Mouse (Mus musculus) cortical plate, adult 2 months (tissue): Measurements from ENCODE around the gene Ano10. TPM values are rescaled to one million over a fixed set of nuclear protein-coding genes. Genes with fewer than 3 reads are reported as not detected.

ENCODE experiments used
- H3K27ac ChIP-seq: fragments of 200-500 bp; 2 replicates; pipeline ENCODE4 v1.5.1; 2012; ENCODE audit warnings: low read length, control low read depth, inconsistent platforms; ENCODE audit not compliant: insufficient read depth
- H3K4me1 ChIP-seq: fragments of 200-500 bp; 2 replicates; pipeline ENCODE4 v1.6.1; 2011; ENCODE audit warnings: low read length; ENCODE audit not compliant: control insufficient read depth, insufficient read depth
- H3K4me3 ChIP-seq: fragments of 200-500 bp; 2 replicates; pipeline ENCODE4 v1.5.1; 2011; ENCODE audit warnings: mild to moderate bottlenecking, low read length, control low read depth; ENCODE audit not compliant: insufficient read depth
- CTCF ChIP-seq: fragments of 200-500 bp; IDR thresholded peaks from 2 replicates; pipeline ENCODE4 v1.5.1; 2011; ENCODE audit warnings: mild to moderate bottlenecking, control low read depth, low read length; ENCODE audit not compliant: insufficient read depth; ENCODE audit errors: extremely low read depth
- POLR2A ChIP-seq: fragments of 200-500 bp; IDR thresholded peaks from 2 replicates; pipeline ENCODE4 v1.6.1; 2011; ENCODE audit warnings: mild to moderate bottlenecking, low read length, control low read depth; ENCODE audit not compliant: insufficient read depth; ENCODE audit errors: extremely low read depth
- polyA plus RNA-seq: library from polyadenylated mRNA; depleted of rRNA; stranded (reverse); fragments of >200 nt; gene quantifications from 2 replicates; pipeline ENCODE4 v1.2.3, GENCODE M21; 2012

Ano10 gene
- polyA plus RNA-seq, 1 experiment, result 33.2 TPM

DNA sequence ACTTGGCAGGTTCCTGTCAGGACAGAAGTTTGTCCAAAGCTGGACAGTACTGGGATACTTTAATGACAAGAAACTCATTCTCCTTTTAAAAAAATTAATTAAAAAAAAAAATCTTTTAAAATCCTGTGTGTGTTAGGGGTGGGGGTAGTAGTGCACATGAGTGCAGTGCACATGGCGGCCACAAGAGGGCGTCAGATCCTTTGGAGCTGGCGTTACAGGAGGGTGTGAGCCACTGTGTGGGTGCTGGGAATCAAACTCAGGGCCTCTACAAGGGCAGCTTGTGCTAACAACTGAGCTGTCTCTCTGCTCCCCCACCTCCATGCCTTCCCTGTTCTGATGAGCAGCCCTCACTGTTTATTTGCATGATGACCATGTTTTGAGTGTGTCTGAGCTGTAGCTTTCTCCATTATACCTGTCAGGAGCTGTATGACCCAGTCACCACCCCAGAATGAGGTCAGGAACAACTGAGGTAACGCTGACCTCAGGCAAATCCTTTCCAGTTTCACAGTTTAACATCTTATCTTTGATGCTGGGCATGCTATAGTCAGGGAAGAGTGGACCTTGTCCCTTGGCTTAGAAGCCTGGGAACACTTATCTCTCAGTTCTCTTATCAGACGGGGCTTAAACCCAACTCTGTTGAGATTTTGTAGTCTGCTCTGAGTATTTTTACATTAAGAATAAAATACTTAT is 137.7 kb downstream of the Ano10 start:
- TF ChIP-seq POLR2A, result no peak
- TF ChIP-seq CTCF, result 0 out of 2 replicates have a peak, but pooled peaks have one; percentile 8
- Histone ChIP-seq H3K4me1 (peaks cover 8% of the 10 kb centered on the region), H3K27ac (no peak overlapping the region), H3K4me3 (no peak overlapping the region)

DNA sequence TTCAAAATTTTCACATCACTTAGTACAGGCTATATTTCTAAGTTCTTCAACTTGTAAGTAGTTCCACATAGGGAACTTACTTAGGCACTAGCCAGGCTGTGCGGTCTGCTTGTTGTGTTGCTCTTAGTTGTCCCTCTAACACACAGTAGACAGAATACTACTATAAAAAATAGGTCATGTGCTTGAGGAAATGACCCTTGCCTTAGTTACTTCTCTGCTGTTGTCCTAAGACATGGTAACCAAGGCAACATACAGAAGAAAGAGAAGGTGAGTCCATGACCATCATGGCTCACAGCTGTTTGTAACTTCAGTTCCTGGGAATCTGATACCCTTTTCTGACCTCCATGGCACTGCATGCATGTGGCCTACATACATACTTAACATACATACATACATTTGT is 139.0 kb downstream of the Ano10 start:
- no peak overlapping the region for H3K27ac ChIP-seq
- TF ChIP-seq POLR2A, result no peak
- no peak for TF ChIP-seq CTCF
- no peak overlapping the region for H3K4me3 ChIP-seq
- H3K4me1 ChIP-seq, result peaks cover 8% of the 10 kb centered on the region

- peaks cover 8% of the 10 kb centered on the region for H3K4me1 ChIP-seq
- TF ChIP-seq CTCF (no peak), POLR2A (no peak)
- H3K27ac ChIP-seq, result no peak overlapping the region
These were observed 140.8 kb downstream of the Ano10 start for GRCm38 (mm10) chr9:122153436-122153835.

GRCm38 (mm10) chr9:122152501-122152900 is 141.7 kb downstream of the Ano10 start:
- H3K4me1 ChIP-seq, result peaks cover 3% of the 10 kb centered on the region; the same call in 1 of the 2 replicates
- H3K4me3 ChIP-seq, result no peak overlapping the region
- TF ChIP-seq CTCF (no peak), POLR2A (no peak)
- H3K27ac ChIP-seq, result no peak overlapping the region

More at GRCm38 (mm10) chr9:122153436-122153835, 140.8 kb downstream of the Ano10 start:
- H3K4me3 ChIP-seq, result no peak overlapping the region

- Histone ChIP-seq H3K27ac (no peak overlapping the region), H3K4me1 (0 out of 2 replicates have a peak, but pooled peaks cover 2% of the 10 kb centered on the region), H3K4me3 (no peak overlapping the region)
- no peak for TF ChIP-seq CTCF
- TF ChIP-seq POLR2A, result no peak
These were observed 142.2 kb downstream of the Ano10 start for GRCm38 (mm10) chr9:122152063-122152462.

- Histone ChIP-seq H3K27ac (no peak overlapping the region), H3K4me3 (no peak overlapping the region), H3K4me1 (peaks cover 3% of the 10 kb centered on the region)
- TF ChIP-seq CTCF (no peak), POLR2A (no peak)
These were observed 144.0 kb downstream of the Ano10 start for GRCm38 (mm10) chr9:122149997-122150826.

DNA sequence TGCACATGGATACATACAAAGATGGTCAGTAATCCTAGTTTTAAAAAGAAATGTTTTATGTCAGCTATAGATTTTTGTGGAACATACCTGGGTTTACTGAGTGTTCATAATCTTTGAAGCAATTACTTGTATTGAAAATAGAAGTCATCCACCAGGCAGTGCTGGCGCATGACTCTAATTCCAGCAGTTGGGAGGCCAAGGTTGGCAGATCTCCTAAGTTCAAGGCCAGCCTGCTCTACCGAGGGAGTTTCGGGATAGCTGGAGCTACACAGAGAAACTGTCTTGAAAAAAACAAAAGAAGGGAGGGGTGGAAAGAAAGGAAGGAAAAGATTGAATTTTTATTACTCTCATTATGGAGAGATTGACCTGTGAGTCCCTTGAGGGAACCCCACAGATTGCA is 145.9 kb downstream of the Ano10 start:
- Histone ChIP-seq H3K4me3 (no peak overlapping the region), H3K27ac (no peak overlapping the region), H3K4me1 (peaks cover 3% of the 10 kb centered on the region)
- TF ChIP-seq CTCF (no peak), POLR2A (no peak)

DNA sequence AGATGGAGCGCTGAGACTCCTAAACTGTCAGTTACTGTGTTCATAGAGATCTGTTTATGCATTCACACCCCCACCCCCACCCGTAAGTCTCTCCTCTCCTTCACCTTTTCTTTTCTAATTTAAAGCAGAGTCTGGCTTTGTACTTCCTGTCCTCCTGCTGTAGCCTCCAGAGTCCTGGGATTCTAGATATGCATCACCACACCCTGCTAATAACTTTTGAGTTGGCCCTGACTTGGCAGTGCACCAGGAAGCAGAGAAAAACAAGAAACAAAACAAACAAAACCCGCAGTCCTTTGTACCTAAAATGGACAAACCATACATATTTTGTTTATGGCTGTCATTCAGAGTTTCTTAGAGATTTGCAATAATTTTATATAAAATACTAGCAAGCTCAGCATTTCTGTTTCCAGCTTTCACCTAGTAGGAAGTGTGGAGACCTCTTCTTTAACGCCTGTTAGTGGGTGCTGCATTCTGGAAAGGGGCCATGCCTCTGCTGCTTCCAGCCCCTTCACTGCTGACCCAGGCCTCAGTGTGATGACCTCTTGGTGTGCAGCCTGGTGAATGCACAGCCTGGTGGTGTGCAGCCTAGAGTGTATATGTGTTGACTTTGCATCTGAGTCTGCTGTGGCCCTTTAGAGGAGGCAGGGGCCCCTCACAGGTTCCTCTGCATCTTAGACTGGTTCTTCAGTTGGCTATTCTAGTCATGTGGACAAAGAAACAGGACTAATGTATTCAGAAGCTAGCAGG is 147.9 kb downstream of the Ano10 start:
- TF ChIP-seq CTCF (no peak), POLR2A (no peak)
- Histone ChIP-seq H3K4me1 (peaks cover 9% of the 10 kb centered on the region), H3K27ac (peak overlapping the region; percentile 39; the same call in 1 of the 2 replicates), H3K4me3 (no peak overlapping the region)

DNA sequence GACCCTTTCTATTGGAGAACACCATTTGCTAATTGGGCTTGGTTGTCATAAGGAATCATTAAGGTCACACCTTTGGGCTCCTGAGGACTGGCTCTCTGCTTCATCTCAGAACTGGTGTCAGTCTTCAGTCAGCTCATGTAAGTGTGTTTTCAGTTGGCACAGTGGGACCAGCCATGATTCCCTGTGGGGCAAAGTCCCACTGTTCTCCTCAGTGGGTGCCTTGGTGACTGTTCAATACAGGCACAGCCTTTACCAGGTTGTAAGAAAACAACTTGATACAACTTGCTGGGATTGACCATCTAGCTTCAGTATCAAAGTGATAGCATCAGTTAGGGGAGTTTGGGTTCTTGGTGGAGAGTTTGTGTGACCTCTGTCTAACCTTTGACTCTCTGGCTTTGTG is 148.5 kb downstream of the Ano10 start:
- Histone ChIP-seq H3K4me3 (no peak overlapping the region), H3K27ac (peak overlapping the region; percentile 39; the same call in 1 of the 2 replicates), H3K4me1 (peaks cover 9% of the 10 kb centered on the region)
- no peak for TF ChIP-seq POLR2A
- no peak for TF ChIP-seq CTCF

GRCm38 (mm10) chr9:122144776-122145175 is 149.4 kb downstream of the Ano10 start:
- Histone ChIP-seq H3K4me1 (peaks cover 9% of the 10 kb centered on the region), H3K27ac (no peak overlapping the region), H3K4me3 (no peak overlapping the region)
- TF ChIP-seq CTCF (no peak), POLR2A (no peak)
